Mouse (Mus musculus) heart, postnatal 10 days (tissue): ENCODE measurements around the gene Trappc1. TPM values are rescaled to one million over a fixed set of nuclear protein-coding genes. Genes with fewer than 3 reads are reported as not detected.

Experiments
- DNase-seq, 2 experiments: peaks; one replicate each; pipeline ENCODE4 v3.0.0; 2021
- intact Hi-C: fragments of 180-260 bp; cut with DNase I; formaldehyde crosslinking; loops from one replicate; pipeline ENCODE4 v1.15.1; 2025
- total RNA-seq, 2 experiments: library from RNA; stranded (reverse); gene quantifications; 2 replicates each; pipeline ENCODE4 v1.2.3; 2021

Trappc1 gene
- total RNA-seq, 2 experiments from 2014 or later: 71.8 to 73.7 TPM

DNA sequence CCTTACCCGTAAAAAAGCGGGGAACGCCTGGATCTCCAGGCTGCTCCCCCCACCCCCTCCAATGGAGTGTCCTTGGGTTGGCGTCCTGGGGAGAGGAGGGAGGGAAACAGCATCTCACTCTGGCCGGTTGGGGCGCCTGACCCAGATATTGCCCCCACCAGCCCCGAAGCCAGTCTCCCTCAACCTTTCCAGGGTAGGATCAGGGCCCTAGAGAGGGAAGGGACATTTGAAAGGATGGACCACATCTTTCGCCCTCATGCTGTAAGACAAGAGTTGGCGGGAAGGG, 3.3 kb downstream of the Trappc1 start:
- intact Hi-C loops: no loop called here

DNA sequence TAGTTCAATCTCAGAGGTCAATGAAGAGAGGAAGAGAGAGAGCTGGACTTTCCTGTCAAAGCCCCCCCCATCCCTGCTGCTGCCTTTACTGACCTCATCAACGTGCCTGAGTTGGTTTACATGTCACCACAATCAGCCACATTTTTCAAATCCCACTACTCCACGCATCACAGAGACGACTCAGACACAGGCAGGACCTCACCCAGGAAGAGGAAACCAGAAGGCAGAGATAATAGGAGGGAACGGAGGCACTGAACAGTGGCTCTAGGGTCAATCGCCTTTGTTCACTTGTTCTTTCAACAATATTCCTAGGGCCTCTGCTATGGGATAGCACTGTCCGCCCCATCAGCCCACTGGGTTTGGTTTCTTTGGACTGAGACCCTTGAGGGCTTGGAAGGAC, 3.9 kb downstream of the Trappc1 start:
- DNase-seq: no peak

More for the DNA sequence above, 3.3 kb downstream of the Trappc1 start:
- DNase-seq: no peak

DNA sequence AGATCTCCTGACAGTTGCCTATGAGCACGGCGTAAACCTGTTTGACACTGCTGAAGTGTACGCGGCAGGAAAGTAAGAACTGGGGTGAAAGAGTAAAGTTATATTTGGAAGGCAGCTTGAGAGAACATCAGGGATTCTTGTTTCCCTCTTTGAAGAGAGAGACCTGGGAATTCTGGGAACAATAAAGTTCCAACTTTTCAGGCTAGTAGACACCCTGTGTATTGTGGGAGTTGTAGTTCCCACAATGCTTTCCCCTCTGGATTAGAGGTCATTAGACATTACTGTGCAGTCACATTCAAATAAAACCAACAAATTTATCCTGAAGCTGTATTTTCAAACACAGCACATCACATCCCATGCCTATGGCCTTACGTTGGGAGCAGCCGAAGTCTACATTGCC, 4.7 kb downstream of the Trappc1 start:
- no peak for DNase-seq

More for the DNA sequence above, 3.9 kb downstream of the Trappc1 start:
- intact Hi-C loops: no loop called here

DNA sequence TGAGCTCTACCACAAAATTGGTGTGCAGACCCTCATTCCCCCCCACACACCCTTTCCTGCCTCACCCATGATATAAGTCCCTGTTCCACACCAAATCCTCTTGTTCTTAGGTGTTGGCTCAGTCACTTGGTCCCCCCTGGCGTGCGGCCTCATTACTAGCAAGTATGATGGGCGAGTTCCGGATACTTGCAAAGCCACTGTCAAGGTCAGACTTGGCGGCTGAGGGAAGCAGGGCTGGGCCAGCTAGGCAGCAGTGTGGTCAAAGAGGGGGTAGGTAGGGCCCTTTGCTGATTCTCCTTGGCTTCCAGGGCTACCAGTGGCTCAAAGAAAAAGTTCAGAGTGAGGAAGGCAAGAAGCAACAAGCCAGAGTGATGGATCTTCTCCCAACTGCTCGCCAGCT, 7.4 kb downstream of the Trappc1 start:
- intact Hi-C loops: no loop called here
- no peak for DNase-seq

More for the DNA sequence above, 4.7 kb downstream of the Trappc1 start:
- intact Hi-C loops: no loop called here

DNA sequence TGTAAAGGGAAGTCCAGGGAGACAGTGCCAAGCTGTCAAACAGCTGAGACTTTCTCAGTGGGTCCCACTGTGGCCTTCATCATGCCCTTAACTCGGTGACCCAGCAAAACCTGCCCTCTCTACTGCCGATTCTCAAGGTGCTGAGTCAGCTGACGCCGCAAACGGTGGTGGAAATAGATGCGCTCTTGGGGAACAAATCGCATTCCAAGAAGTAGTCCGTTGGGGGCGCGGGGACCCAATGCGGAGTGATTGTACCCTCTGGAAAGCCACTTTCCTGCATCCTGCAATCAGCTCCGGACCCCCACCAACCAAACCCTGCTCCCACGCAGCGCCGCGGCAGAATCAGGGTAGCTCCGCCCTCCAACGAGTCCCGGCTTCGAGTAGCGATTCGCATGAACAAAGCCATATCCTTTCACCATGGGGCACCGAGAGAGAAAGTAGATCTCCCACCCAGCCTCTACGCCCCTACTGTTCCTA, 8.2 kb downstream of the Trappc1 start:
- peak; percentile 83 to 88 for DNase-seq
- intact Hi-C loops: loop anchor here (2.0 kb wide), 1 partner anchor 57 kb away; no protein-coding TSS in a partner anchor

DNA sequence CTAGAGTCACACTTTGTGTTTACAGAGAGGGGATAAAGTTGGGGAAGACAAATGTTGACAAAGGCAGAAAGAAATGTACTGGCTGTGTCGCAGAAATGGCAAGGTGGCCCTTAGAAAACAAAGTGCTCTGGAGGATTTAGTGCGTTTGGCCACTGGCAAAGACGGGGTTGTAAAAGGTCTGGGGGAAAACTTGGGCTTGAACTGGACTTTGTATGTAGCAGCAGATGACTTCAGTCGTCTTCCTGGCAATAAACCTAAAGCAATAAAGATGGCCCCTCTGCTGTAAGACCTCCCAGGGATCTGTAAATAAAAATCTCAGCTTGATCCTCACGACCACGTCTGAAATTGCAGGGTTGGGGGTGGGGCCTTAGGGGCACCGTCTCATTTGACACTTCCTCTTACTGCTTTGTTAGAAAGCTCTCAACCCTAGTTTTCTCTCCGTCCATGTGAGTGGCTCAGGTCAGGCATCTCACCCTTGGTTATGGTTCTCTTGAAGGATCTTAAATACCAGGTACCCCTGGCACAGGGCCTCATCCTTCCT, 9.0 kb downstream of the Trappc1 start:
- intact Hi-C loops: loop anchor here (2.0 kb wide), 1 partner anchor 56 kb away; no protein-coding TSS in a partner anchor
- no peak for DNase-seq

DNA sequence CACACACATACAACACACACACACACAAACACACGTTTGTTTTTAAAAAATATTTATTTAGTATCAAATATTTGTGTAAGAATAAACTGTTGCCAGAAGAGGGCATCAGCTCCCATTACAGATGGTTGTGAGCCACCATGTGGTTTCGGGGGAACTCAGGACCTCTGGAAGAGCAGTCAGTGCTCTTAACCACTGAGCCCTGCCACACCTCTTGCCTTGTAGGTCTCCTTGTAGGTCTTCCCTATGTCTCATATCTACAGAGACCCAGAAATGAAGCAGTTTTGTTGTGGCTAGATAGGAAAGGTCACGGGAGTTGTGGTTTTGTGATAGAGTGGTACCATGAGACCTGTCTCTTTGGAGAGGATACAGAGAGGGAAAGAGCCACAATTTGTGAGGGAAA, 10.1 kb downstream of the Trappc1 start:
- intact Hi-C loops: loop anchor here (2.0 kb wide), 1 partner anchor 55 kb away; no protein-coding TSS in a partner anchor
- DNase-seq: no peak

DNA sequence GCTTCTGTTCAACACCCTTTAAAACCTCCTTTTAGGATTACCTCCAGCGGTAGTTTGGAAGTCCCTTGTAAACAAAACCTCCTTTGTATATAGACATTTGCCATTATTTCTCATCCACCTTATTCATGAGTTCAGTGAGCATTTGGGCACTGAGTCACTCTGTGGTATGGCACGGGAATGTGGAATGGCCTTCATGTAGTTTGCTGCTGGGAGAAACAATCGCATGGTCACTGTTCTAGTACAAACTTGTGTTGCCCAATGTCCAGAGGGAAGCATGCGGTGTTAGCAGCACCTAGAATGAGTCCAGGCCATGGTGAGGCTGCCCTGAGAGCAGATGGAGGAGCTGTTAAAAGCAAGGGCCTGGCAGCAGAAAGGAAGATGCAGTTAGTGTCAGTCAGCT, 11.0 kb downstream of the Trappc1 start:
- DNase-seq: no peak
- intact Hi-C loops: no loop called here

DNA sequence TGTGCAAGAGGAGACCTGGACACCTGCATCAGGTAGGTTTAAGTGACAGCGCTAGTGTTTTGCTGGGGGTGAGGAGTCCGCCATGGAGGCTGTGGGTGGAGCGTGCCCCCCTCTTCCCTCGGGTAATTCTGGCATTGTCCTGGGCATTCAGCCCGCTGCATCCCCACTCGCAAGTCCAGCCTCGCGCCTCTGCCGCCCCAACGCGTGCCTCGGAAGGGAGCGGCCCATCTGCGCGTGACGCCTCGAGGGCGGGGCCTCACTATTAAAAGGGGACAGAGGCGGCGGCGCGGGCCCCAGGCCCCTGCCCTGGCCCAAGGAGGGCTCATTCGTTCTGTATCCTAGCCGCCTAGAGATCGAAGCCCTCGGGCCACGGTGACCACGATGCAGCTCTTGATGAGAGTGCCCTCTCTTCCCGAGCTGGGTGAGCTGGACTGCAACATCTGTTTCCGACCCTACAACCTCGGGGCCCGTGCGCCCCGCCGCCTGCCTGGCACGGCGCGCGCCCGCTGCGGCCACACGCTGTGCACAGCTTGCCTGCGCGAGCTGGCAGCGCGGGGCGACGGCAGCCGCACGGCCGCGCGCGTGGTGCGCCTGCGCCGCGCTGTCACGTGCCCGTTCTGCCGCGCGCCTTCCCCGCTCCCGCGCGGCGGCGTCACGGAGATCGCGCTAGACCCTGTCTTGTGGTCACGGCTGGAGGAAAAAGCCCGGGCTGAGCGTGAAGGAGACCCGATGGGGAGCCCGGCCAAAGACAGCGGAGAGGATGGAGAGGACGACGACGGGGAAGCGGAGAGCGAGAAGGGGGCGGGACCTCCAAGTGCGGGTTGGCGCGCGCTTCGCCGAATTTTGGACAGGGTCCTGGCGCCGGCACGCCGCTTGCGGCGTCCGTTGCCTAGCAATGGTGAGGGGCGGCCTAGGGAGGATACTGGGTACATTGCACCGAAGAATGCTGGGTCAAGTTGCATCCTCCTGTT, 16.7 kb downstream of the Trappc1 start, which contains the start of gene Rnf227:
Rnf227 (plus strand) TSS at position 301 of the 971 bp plus-strand sequence.
- peak; percentile 73 to 75 for DNase-seq
- intact Hi-C loops: no loop called here

DNA sequence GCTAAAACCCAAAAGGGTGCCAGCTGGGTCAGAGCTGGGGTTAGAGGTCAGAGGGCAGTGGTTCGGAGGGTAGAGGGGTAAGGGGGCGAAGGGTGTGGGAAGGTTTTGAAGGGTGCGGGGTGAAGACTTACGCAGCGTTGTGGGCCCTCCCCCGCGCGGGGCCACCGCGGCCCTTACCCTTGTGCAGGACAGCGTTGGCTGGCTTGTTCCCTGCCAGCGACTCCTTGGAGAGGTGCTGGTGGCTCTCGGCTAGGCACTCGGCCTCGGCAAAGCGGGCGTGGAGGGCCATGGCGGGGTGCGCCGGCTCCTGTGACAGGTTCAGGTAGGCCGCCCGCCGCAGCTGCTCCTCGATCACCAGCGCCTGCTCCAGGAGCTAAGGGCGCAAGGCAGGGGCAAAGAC, 22.7 kb downstream of the Trappc1 start:
- intact Hi-C loops: no loop called here
- no peak for DNase-seq

DNA sequence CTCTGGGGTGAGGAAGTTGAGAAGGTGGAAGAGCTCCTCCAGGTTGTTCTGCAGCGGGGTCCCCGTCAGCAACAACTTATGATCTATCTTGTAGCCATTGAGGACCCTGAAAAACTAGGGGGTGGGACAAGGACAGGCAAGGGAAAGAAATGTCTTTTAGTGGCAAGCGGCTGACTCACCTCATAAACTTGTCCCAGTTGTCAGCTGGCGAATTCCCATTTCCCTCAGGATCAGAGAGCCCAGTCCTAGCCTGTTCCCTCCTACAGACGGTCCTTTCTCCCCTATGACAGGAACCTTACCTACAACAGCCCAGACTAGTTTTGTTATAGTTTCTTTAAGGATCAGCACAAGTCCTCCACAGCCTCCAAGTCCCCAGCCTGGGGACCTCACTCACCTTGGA, 32.8 kb downstream of the Trappc1 start:
- no peak for DNase-seq
- intact Hi-C loops: no loop called here

DNA sequence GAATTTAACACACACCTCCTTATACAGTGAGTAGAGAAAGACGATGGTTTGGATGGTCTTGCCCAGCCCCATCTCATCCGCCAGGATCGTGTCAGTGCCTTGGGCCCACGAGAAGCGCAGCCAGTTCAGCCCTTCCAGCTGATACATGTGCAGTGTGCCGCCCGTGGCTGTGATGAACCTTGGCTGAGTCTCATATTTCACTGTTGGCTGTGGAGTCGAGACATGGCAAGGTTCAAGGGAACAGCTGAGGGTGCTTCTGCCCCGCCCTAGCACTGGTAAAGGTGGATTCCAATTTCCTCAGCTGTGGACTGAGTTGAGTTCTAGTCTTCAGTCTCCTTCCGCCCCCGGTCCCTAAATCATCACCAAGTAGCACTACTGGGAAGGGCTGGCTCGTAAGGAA, 33.9 kb downstream of the Trappc1 start:
- intact Hi-C loops: no loop called here
- DNase-seq: no peak

DNA sequence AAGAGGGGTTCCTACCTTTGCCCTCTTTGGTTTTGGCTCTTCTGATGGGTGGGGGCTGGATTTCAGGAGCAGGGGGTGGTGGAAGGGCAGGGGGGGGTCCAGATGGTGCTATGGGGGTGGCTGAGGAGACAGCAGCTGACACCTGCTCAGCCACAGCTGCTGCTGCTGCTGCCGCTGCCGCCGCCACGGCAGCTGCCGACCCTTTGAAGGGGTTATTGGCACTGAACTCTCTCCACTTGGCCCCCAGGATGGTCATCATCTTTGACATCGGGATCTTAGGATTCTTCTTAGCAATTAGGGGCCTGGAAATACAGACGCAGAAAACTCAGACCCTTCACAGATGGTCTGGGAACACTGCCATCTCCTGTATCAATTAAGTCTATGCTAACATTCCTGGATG, 38.2 kb downstream of the Trappc1 start:
- intact Hi-C loops: loop anchor here (2.0 kb wide), 1 partner anchor 27 kb away; no protein-coding TSS in a partner anchor
- no peak for DNase-seq

DNA sequence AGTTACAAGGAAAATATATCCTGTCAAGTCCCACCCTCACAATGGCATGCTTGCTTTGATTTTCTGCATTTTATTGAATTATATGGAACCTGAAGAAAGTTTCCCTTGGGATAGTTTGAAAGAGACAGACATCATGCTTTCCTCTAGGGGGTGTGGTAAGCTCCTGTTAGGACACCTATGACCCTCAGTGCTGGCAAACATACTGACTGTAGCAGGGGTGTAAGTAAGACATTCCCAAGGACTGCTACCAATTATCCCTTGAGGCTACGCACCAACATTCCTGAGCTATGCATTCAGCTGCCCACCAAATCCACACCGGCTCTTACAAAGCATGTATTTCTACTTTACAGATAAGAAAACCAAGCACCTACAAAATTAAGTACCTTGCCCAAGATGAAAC, 38.7 kb downstream of the Trappc1 start:
- intact Hi-C loops: loop anchor here (2.0 kb wide), 1 partner anchor 26 kb away; no protein-coding TSS in a partner anchor
- DNase-seq: no peak

DNA sequence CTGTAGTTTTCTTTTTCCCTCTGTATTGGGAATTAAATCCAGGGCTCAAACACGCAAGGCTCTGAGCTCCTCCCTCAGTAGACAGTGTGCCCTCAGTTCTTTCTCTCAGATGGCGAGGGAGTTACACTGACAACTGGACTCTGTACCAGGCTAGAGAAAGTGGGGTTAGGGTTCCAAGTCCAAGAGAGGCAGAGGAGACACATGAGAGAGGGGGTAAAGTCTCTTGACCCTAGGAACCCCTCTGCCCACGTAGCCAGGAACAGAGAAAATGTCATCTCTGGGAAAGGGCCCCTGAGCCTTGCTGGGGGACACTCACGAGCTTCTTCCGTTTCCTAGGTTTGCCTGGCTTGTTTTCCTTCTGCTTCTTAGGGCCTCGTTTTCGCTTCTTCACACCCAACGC, 40.6 kb downstream of the Trappc1 start:
- intact Hi-C loops: loop anchor here (2.0 kb wide), 1 partner anchor 42 kb away; the partner anchor contains the start of genes Cntrob and Trappc1
- no peak for DNase-seq

DNA sequence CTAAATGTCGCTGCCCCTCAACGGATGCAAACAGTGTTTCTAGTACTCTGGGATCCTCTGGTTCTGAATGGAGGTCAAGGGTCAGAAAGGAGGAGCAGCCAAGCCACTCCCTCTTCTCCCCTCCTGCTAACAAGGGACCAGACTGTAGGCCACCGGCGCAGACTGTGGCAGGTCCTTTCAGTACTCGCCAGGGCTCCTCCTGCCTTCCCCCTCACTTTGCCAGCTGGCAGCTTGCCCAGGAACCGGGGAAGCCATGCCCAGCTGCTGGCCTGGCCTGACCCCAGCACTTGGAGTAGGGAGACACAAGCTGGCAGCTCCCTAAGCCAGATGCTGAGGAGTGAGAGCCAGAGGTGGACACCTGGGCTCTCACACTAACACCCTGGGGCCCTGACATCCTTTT, 41.1 kb downstream of the Trappc1 start:
- intact Hi-C loops: loop anchor here (2.0 kb wide), 1 partner anchor 42 kb away; the partner anchor contains the start of genes Cntrob and Trappc1
- DNase-seq: peak; percentile 97 to 98

DNA sequence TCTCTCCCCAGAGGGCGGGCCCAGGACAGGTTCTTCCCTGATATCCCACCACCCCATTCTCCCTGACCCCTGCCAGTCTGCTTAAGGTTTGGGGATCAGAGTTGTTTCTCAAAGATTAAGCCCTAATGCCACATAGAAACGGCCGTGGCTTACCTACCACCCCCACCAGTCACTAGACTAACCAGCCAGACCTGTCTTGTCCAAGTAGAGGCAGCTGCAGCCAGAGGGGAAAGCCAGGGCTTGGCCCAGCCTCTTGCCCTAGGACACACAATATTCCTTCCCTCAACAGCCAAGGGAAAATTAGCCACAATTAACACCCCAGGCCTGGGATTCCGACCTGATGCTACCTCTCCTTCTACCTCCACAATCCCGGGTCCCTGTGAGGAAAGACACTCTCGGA, 41.9 kb downstream of the Trappc1 start:
- DNase-seq: peak in 1 of 2 experiments; percentile 18
- intact Hi-C loops: loop anchor here (2.0 kb wide), 1 partner anchor 43 kb away; the partner anchor contains the start of genes Cntrob and Trappc1

DNA sequence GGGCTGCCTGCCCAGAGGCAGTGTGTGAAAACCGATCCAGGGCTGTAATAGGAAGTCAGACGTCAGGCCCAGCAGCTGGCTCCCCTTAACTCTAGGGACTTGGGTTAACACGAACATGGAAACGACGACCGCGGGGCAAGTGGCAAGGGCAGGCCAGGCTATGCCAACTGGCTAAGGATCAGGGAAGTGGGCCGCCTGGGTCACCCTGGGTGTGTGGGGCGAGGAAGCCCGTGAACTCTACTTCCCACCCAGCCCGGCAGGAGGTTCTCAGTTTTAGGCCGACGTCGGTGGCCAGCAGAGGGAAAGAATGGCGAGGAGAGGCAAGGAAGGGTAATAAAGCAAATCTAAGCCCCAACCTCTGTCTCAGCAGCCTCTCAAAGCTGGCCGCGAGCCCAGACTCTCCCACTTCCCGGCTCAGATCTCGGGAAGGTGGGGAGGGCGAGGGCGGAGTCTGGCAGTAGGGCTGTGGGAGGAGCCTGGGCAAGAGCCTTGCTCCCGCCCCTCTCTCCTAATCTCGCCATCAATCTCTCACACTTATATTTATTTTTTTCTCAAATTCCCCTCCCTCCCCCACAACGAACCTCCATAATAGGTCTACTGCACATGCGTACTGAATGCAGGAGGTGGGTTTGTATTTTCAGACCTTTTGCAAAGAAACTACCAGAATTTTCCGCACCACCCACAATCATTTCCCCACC, 42.5 kb downstream of the Trappc1 start:
- DNase-seq: peak; percentile 96
- intact Hi-C loops: no loop called here

DNA sequence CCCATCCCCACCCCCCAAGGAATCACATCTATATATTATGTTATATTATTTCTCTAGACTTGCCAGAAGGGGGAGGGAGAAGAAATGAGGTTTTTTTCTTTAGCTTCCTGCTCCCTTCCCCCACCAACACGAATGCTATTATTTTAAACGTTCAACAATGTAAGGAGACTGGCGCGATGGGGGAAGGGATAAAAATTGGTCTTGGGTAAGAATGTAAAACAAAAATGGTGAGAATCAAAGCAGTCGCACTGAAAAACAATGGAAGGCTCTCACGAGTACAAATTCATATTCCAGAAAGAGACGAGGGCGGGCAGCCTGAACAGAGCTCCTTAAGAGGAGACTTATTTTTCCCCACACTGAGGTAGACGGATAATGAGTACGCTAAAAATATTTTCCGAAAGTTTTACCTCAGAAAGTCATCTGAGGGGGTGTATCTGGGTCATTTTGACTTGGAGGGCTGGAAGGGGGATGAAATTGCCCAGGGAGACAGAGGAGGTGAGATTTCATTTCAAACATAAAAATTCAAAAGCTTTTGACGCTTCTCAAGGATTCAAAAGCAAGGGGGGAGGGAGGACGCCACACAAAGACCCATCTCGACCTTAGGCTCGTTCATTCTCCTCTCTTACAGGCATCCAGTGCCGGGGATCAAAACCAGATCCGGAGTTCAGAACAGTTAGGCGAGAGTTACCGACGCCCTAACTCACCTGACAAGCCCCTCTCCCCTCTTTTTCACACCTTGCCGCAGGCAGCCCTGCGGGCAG, 43.3 kb downstream of the Trappc1 start:
- intact Hi-C loops: no loop called here
- peak; percentile 24 to 49 for DNase-seq
